Mouse (Mus musculus): ENCODE data around the gene Pih1d2.

The Pih1d2 gene

GRCm38 (mm10) chr9:50616766-50617603, at the start of gene Pih1d2, which contains the start of gene Nkapd1:
Gene Pih1d2, plus strand, starts transcription at chr9:50617321.
Gene Nkapd1, minus strand, starts transcription at chr9:50617464.
- DNase-seq (ENCODE audit: low spot score in 2 of 2): peak; percentile 86 to 88

- no peak for DNase-seq (ENCODE audit: low spot score in 2 of 2)
Measured at GRCm38 (mm10) chr9:50567372-50567771, 49.7 kb upstream of the Pih1d2 start.

- no peak for DNase-seq (ENCODE audit: low spot score in 2 of 2)
Measured at GRCm38 (mm10) chr9:50567881-50568280, 49.2 kb upstream of the Pih1d2 start.

- DNase-seq (ENCODE audit: low spot score in 2 of 2): peak in 1 of 2 experiments; percentile 40
Measured at GRCm38 (mm10) chr9:50569599-50570525, 47.3 kb upstream of the Pih1d2 start.

GRCm38 (mm10) chr9:50580370-50580769, 36.8 kb upstream of the Pih1d2 start:
- DNase-seq (ENCODE audit: low spot score in 2 of 2): no peak

GRCm38 (mm10) chr9:50585145-50585818, 31.8 kb upstream of the Pih1d2 start:
- DNase-seq (ENCODE audit: low spot score in 2 of 2): no peak

GRCm38 (mm10) chr9:50586955-50587354, 30.2 kb upstream of the Pih1d2 start:
- no peak for DNase-seq (ENCODE audit: low spot score in 2 of 2)

GRCm38 (mm10) chr9:50590856-50591518, 26.1 kb upstream of the Pih1d2 start:
- DNase-seq (ENCODE audit: low spot score in 2 of 2): peak in 1 of 2 experiments; percentile 34

GRCm38 (mm10) chr9:50592955-50593354, 24.2 kb upstream of the Pih1d2 start:
- DNase-seq (ENCODE audit: low spot score in 2 of 2): no peak

- DNase-seq (ENCODE audit: low spot score in 2 of 2): no peak
Measured at GRCm38 (mm10) chr9:50593544-50593943, 23.6 kb upstream of the Pih1d2 start.

GRCm38 (mm10) chr9:50594794-50595417, 22.2 kb upstream of the Pih1d2 start:
- DNase-seq (ENCODE audit: low spot score in 2 of 2): no peak

GRCm38 (mm10) chr9:50596973-50597372, 20.1 kb upstream of the Pih1d2 start:
- no peak for DNase-seq (ENCODE audit: low spot score in 2 of 2)

- DNase-seq (ENCODE audit: low spot score in 2 of 2): no peak
Measured at GRCm38 (mm10) chr9:50601536-50601935, 15.6 kb upstream of the Pih1d2 start.

- no peak for DNase-seq (ENCODE audit: low spot score in 2 of 2)
Measured at GRCm38 (mm10) chr9:50602055-50602845, 14.9 kb upstream of the Pih1d2 start.

- peak; percentile 93 for DNase-seq (ENCODE audit: low spot score in 2 of 2)
Measured at GRCm38 (mm10) chr9:50603189-50603997, 13.7 kb upstream of the Pih1d2 start, which contains the start of the genes Sdhd and Timm8b. Gene Sdhd, minus strand, starts transcription at chr9:50603812. Gene Timm8b, plus strand, starts transcription at chr9:50603910.

GRCm38 (mm10) chr9:50603998-50604324, 13.2 kb upstream of the Pih1d2 start:
- DNase-seq (ENCODE audit: low spot score in 2 of 2): no peak

GRCm38 (mm10) chr9:50604338-50604737, 12.8 kb upstream of the Pih1d2 start:
- no peak for DNase-seq (ENCODE audit: low spot score in 2 of 2)

- DNase-seq (ENCODE audit: low spot score in 2 of 2): no peak
Measured at GRCm38 (mm10) chr9:50612115-50612514, 5.0 kb upstream of the Pih1d2 start.

- no peak for DNase-seq (ENCODE audit: low spot score in 2 of 2)
Measured at GRCm38 (mm10) chr9:50616161-50616560, 960 bp upstream of the Pih1d2 start.

Measured in urinary bladder, postnatal 36 days (tissue).